Mouse (Mus musculus): ENCODE results near the gene Nucb1. TPM values are rescaled to one million over a fixed set of nuclear protein-coding genes. Genes with fewer than 3 reads are reported as not detected.
A peak's percentile ranks its signal among the peaks of the same experiment; 100 is the strongest.
"Not testable (repeated sequence)": the region's sequence is repeated elsewhere in the genome, so short reads cannot be mapped to it uniquely, and the experiment has no call there.

Gene Nucb1
- polyA plus RNA-seq, 1 experiment: 135 TPM

GRCm38 (mm10) chr7:45537602-45538001 is 27.4 kb upstream of the Nucb1 start:
- H3K4me3 ChIP-seq: no peak overlapping the region
- TF ChIP-seq TCF3 (IDR thresholded peaks at IDR 0.05; ENCODE audit: insufficient read length, low read depth): no peak

DNA sequence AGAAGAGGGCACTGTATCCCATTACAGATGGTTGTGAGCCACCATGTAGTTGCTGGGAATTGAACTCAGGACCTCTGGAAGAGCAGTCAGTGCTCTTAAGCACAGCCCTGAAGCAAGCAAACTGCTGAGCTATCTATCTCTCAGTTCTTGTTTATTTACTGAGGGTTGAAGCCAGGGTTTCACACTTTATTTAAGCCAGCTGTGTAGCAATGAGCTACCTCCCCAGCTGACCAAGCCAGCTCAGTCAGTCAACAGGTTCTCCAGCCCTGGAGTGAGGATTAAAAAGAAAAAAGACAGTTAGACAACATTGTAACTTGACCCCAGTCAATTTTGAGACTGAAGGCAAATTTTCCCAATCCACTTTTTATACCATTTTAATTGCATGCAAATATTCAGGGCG is 25.5 kb upstream of the Nucb1 start:
- Histone ChIP-seq H3K27me3 (ENCODE audit: control insufficient read depth, insufficient read depth, insufficient read length) (no peaks in the 10 kb centered on the region), H3ac (ENCODE audit: control insufficient read depth, insufficient read length) (no peak overlapping the region), H3K4me3 (no peak overlapping the region), H3K4me2 (ENCODE audit: low read depth) (no peak overlapping the region), H3K36me3 (ENCODE audit: control insufficient read depth, insufficient read depth) (no peaks in the 10 kb centered on the region), H3K79me2 (ENCODE audit: control insufficient read depth, insufficient read depth) (no peaks in the 10 kb centered on the region)
- TF ChIP-seq REST (IDR thresholded peaks at IDR 0.05; ENCODE audit: insufficient read depth, insufficient read length) (no peak), POLR2A (IDR thresholded peaks at IDR 0.05; ENCODE audit: insufficient read length, low read depth) (no peak), MAX (IDR thresholded peaks at IDR 0.05; ENCODE audit: low read depth) (no peak), TCF12 (IDR thresholded peaks at IDR 0.05; ENCODE audit: insufficient read depth, poor library complexity, severe bottlenecking) (no peak), CEBPB (IDR thresholded peaks at IDR 0.05; ENCODE audit: insufficient read depth, poor library complexity, severe bottlenecking) (no peak), TCF3 (IDR thresholded peaks at IDR 0.05; ENCODE audit: insufficient read length, low read depth) (no peak), MYOD1 (IDR thresholded peaks at IDR 0.05; ENCODE audit: control insufficient read depth in 1 of 3, insufficient read length in 2 of 3, low read depth in 2 of 3) (no peak)

More at GRCm38 (mm10) chr7:45537602-45538001, 27.4 kb upstream of the Nucb1 start:
- H3K27me3 ChIP-seq (ENCODE audit: control insufficient read depth, insufficient read depth, insufficient read length): no peaks in the 10 kb centered on the region
- H3ac ChIP-seq (ENCODE audit: control insufficient read depth, insufficient read length): no peak overlapping the region
- no peaks in the 10 kb centered on the region for H3K36me3 ChIP-seq (ENCODE audit: control insufficient read depth, insufficient read depth)
- H3K4me2 ChIP-seq (ENCODE audit: low read depth): no peak overlapping the region
- H3K79me2 ChIP-seq (ENCODE audit: control insufficient read depth, insufficient read depth): no peaks in the 10 kb centered on the region

DNA sequence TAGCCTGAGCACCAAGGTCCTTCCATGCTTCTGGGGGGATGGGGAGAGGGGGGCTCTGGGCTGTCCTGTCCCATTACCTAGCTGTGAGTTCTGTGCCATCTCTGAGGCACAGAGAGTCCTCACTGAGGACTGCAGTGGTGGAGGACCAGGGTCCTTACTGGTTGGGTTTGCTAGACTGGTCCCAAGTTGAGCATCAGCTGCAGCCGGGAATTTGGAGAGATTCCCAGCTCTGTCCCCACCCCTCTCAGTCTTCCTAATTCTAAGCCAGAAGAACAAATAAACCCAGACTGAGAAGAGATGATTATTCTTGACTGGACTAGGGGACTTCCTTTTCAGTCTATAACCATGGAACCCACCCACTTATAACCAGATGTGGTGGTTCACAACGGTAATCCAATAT is 20.4 kb upstream of the Nucb1 start:
- Histone ChIP-seq H3K79me2 (ENCODE audit: control insufficient read depth, insufficient read depth) (peaks cover 4% of the 10 kb centered on the region), H3ac (ENCODE audit: control insufficient read depth, insufficient read length) (no peak overlapping the region), H3K4me2 (ENCODE audit: low read depth) (peak overlapping the region; percentile 73), H3K36me3 (ENCODE audit: control insufficient read depth, insufficient read depth) (no peaks in the 10 kb centered on the region), H3K4me3 (no peak overlapping the region), H3K27me3 (ENCODE audit: control insufficient read depth, insufficient read depth, insufficient read length) (no peaks in the 10 kb centered on the region)
- TF ChIP-seq MYOG (IDR thresholded peaks at IDR 0.05; ENCODE audit: control insufficient read depth in 1 of 3, insufficient read depth in 1 of 3, insufficient read length in 2 of 3, low read depth in 2 of 3) (no peak), SRF (IDR thresholded peaks at IDR 0.05; ENCODE audit: control insufficient read depth, insufficient read length, low read depth) (no peak), POLR2A (IDR thresholded peaks at IDR 0.05; ENCODE audit: insufficient read length, low read depth) (no peak), REST (IDR thresholded peaks at IDR 0.05; ENCODE audit: insufficient read depth, insufficient read length) (no peak), TCF3 (IDR thresholded peaks at IDR 0.05; ENCODE audit: insufficient read length, low read depth) (no peak), E2F4 (IDR thresholded peaks at IDR 0.05; ENCODE audit: insufficient read depth) (no peak), MYOD1 (IDR thresholded peaks at IDR 0.05; ENCODE audit: control insufficient read depth in 1 of 3, insufficient read length in 2 of 3, low read depth in 2 of 3) (no peak), POLR2AphosphoS2 (IDR thresholded peaks at IDR 0.05; ENCODE audit: insufficient read length, low read depth) (no peak)

DNA sequence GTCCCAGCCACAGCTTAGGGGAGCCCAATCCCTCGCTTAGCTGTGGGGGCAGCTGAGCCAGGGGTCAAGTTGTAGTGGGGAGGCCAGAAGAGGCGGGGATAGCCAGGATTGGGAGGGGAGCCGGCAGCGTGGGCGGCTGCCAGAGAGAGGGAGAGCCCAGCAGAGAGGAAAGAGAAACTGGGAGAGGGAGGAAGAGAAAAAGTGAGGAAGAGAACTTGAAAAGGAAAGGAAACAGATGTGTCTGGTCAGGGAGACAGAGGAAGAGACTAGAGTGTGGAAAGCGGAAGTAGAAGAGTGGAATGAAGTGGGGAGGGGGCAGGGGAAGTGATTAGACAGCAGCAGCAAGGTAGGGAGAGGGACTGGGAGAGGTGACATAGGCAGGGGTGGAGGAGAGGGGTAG is 19.3 kb upstream of the Nucb1 start:
- Histone ChIP-seq H3K36me3 (ENCODE audit: control insufficient read depth, insufficient read depth) (peaks cover 6% of the 10 kb centered on the region), H3ac (ENCODE audit: control insufficient read depth, insufficient read length) (no peak overlapping the region), H3K4me2 (ENCODE audit: low read depth) (peak overlapping the region; percentile 73), H3K4me3 (no peak overlapping the region), H3K27me3 (ENCODE audit: control insufficient read depth, insufficient read depth, insufficient read length) (no peaks in the 10 kb centered on the region), H3K79me2 (ENCODE audit: control insufficient read depth, insufficient read depth) (peaks cover 15% of the 10 kb centered on the region)
- TF ChIP-seq POLR2AphosphoS2 (IDR thresholded peaks at IDR 0.05; ENCODE audit: insufficient read length, low read depth) (no peak), REST (IDR thresholded peaks at IDR 0.05; ENCODE audit: insufficient read depth, insufficient read length) (no peak), SRF (IDR thresholded peaks at IDR 0.05; ENCODE audit: control insufficient read depth, insufficient read length, low read depth) (no peak), CEBPB (IDR thresholded peaks at IDR 0.05; ENCODE audit: insufficient read depth, poor library complexity, severe bottlenecking) (no peak), TCF12 (IDR thresholded peaks at IDR 0.05; ENCODE audit: insufficient read depth, poor library complexity, severe bottlenecking) (no peak), MAX (IDR thresholded peaks at IDR 0.05; ENCODE audit: low read depth) (no peak), MYOD1 (IDR thresholded peaks at IDR 0.05; ENCODE audit: control insufficient read depth in 1 of 3, insufficient read length in 2 of 3, low read depth in 2 of 3) (no peak), MYOG (IDR thresholded peaks at IDR 0.05; ENCODE audit: control insufficient read depth in 1 of 3, insufficient read depth in 1 of 3, insufficient read length in 2 of 3, low read depth in 2 of 3) (no peak), USF1 (IDR thresholded peaks at IDR 0.05; ENCODE audit: low read depth) (no peak), TCF3 (IDR thresholded peaks at IDR 0.05; ENCODE audit: insufficient read length, low read depth) (no peak), POLR2A (IDR thresholded peaks at IDR 0.05; ENCODE audit: insufficient read length, low read depth) (no peak), E2F4 (IDR thresholded peaks at IDR 0.05; ENCODE audit: insufficient read depth) (no peak)

GRCm38 (mm10) chr7:45527169-45527568 is 17.0 kb upstream of the Nucb1 start:
- peak overlapping the region; percentile 77 for H3K4me2 ChIP-seq (ENCODE audit: low read depth)
- H3K79me2 ChIP-seq (ENCODE audit: control insufficient read depth, insufficient read depth): peaks cover 28% of the 10 kb centered on the region
- not testable (repeated sequence) for H3ac ChIP-seq (ENCODE audit: control insufficient read depth, insufficient read length); H3K27me3 ChIP-seq (ENCODE audit: control insufficient read depth, insufficient read depth, insufficient read length)
- H3K4me3 ChIP-seq: peak overlapping the region; percentile 100
- H3K36me3 ChIP-seq (ENCODE audit: control insufficient read depth, insufficient read depth): peaks cover 26% of the 10 kb centered on the region
